Mouse (Mus musculus): Measurements from ENCODE around the gene Itpr3. TPM values are rescaled to one million over a fixed set of nuclear protein-coding genes. Genes with fewer than 3 reads are reported as not detected.

Itpr3 gene
- polyA plus RNA-seq, 1 experiment from 2014 or later: 4.8 TPM

- Histone ChIP-seq H3K27ac (peak overlapping the region; percentile 53), H3K36me3 (no peaks in the 10 kb centered on the region), H3K4me3 (no peak overlapping the region), H3K9me3 (replicated peaks) (no peaks in the 10 kb centered on the region), H3K4me1 (peaks cover 31% of the 10 kb centered on the region), H3K27me3 (ENCODE audit: low read depth, poor library complexity, severe bottlenecking) (peaks cover 9% of the 10 kb centered on the region)
- no peak for DNase-seq (ENCODE audit: low spot score)
- WGBS: 61% methylated on average over 6 of the region's 6 CpGs
These were observed 6.6 kb downstream of the Itpr3 start for GRCm38 (mm10) chr17:27063717-27064116.

GRCm38 (mm10) chr17:27064195-27064594 is 7.1 kb downstream of the Itpr3 start:
- DNase-seq (ENCODE audit: low spot score): no peak
- no peaks in the 10 kb centered on the region for H3K9me3 ChIP-seq (replicated peaks)
- peaks cover 28% of the 10 kb centered on the region for H3K4me1 ChIP-seq
- 69% methylated on average over 2 of the region's 2 CpGs for WGBS
- no peaks in the 10 kb centered on the region for H3K36me3 ChIP-seq
- H3K27ac ChIP-seq: peak overlapping the region; percentile 53
- H3K27me3 ChIP-seq (ENCODE audit: low read depth, poor library complexity, severe bottlenecking): peaks cover 4% of the 10 kb centered on the region
- H3K4me3 ChIP-seq: no peak overlapping the region

- 84% methylated on average over 7 of the region's 7 CpGs for WGBS
- Histone ChIP-seq H3K9me3 (replicated peaks) (no peaks in the 10 kb centered on the region), H3K4me1 (peaks cover 25% of the 10 kb centered on the region), H3K27me3 (ENCODE audit: low read depth, poor library complexity, severe bottlenecking) (no peaks in the 10 kb centered on the region), H3K27ac (0 out of 2 replicates have a peak overlapping the region, but pooled peaks have one; percentile 22), H3K4me3 (no peak overlapping the region), H3K36me3 (no peaks in the 10 kb centered on the region)
- DNase-seq (ENCODE audit: low spot score): no peak
These were observed 9.0 kb downstream of the Itpr3 start for GRCm38 (mm10) chr17:27066065-27066464.

GRCm38 (mm10) chr17:27069071-27069470 is 12.0 kb downstream of the Itpr3 start:
- H3K9me3 ChIP-seq (replicated peaks): no peaks in the 10 kb centered on the region

GRCm38 (mm10) chr17:27070913-27071312 is 13.8 kb downstream of the Itpr3 start:
- no peaks in the 10 kb centered on the region for H3K27me3 ChIP-seq (ENCODE audit: low read depth, poor library complexity, severe bottlenecking)
- 91% methylated on average over 7 of the region's 7 CpGs for WGBS
- H3K4me3 ChIP-seq: no peak overlapping the region
- H3K4me1 ChIP-seq: peaks cover 22% of the 10 kb centered on the region
- no peaks in the 10 kb centered on the region for H3K36me3 ChIP-seq
- H3K9me3 ChIP-seq (replicated peaks): no peaks in the 10 kb centered on the region
- no peak overlapping the region for H3K27ac ChIP-seq
- DNase-seq (ENCODE audit: low spot score): no peak

More at GRCm38 (mm10) chr17:27069071-27069470, 12.0 kb downstream of the Itpr3 start:
- H3K36me3 ChIP-seq: no peaks in the 10 kb centered on the region
- H3K4me3 ChIP-seq: no peak overlapping the region; the same call in 1 of the 2 replicates
- no peak for DNase-seq (ENCODE audit: low spot score)
- 82% methylated on average over 5 of the region's 5 CpGs for WGBS
- no peaks in the 10 kb centered on the region for H3K27me3 ChIP-seq (ENCODE audit: low read depth, poor library complexity, severe bottlenecking)
- H3K4me1 ChIP-seq: peaks cover 18% of the 10 kb centered on the region
- peak overlapping the region; percentile 56 for H3K27ac ChIP-seq

GRCm38 (mm10) chr17:27071630-27072029 is 14.5 kb downstream of the Itpr3 start:
- Histone ChIP-seq H3K9me3 (replicated peaks) (no peaks in the 10 kb centered on the region), H3K4me1 (peaks cover 22% of the 10 kb centered on the region), H3K36me3 (no peaks in the 10 kb centered on the region), H3K27me3 (ENCODE audit: low read depth, poor library complexity, severe bottlenecking) (no peaks in the 10 kb centered on the region), H3K4me3 (no peak overlapping the region), H3K27ac (no peak overlapping the region)
- WGBS: 45% methylated on average over 6 of the region's 6 CpGs
- DNase-seq (ENCODE audit: low spot score): peak; percentile 66

GRCm38 (mm10) chr17:27072363-27072762 is 15.3 kb downstream of the Itpr3 start:
- no peak for DNase-seq (ENCODE audit: low spot score)
- Histone ChIP-seq H3K36me3 (peaks cover 7% of the 10 kb centered on the region), H3K4me3 (no peak overlapping the region), H3K27me3 (ENCODE audit: low read depth, poor library complexity, severe bottlenecking) (no peaks in the 10 kb centered on the region), H3K27ac (no peak overlapping the region), H3K9me3 (replicated peaks) (no peaks in the 10 kb centered on the region), H3K4me1 (peaks cover 22% of the 10 kb centered on the region)
- WGBS: 92% methylated on average over 8 of the region's 8 CpGs

- H3K27ac ChIP-seq: no peak overlapping the region
- H3K27me3 ChIP-seq (ENCODE audit: low read depth, poor library complexity, severe bottlenecking): no peaks in the 10 kb centered on the region
- 93% methylated on average over 5 of the region's 5 CpGs for WGBS
- H3K9me3 ChIP-seq (replicated peaks): peaks cover 3% of the 10 kb centered on the region; the same call in 1 of the 2 replicates
- no peak for DNase-seq (ENCODE audit: low spot score)
- peaks cover 22% of the 10 kb centered on the region for H3K4me1 ChIP-seq
- peaks cover 13% of the 10 kb centered on the region for H3K36me3 ChIP-seq
- H3K4me3 ChIP-seq: no peak overlapping the region
These were observed 16.0 kb downstream of the Itpr3 start for GRCm38 (mm10) chr17:27073126-27073525.

- H3K27ac ChIP-seq: peak overlapping the region; percentile 32; the same call in 1 of the 2 replicates
- DNase-seq (ENCODE audit: low spot score): no peak
- no peak overlapping the region for H3K4me3 ChIP-seq
- H3K27me3 ChIP-seq (ENCODE audit: low read depth, poor library complexity, severe bottlenecking): no peaks in the 10 kb centered on the region
- peaks cover 22% of the 10 kb centered on the region for H3K4me1 ChIP-seq
- H3K9me3 ChIP-seq (replicated peaks): peaks cover 3% of the 10 kb centered on the region; the same call in 1 of the 2 replicates
- peaks cover 13% of the 10 kb centered on the region for H3K36me3 ChIP-seq
- 79% methylated on average over 9 of the region's 9 CpGs for WGBS
These were observed 16.7 kb downstream of the Itpr3 start for GRCm38 (mm10) chr17:27073778-27074177.

- Histone ChIP-seq H3K36me3 (peaks cover 13% of the 10 kb centered on the region), H3K27ac (peak overlapping the region; percentile 32; the same call in 1 of the 2 replicates), H3K27me3 (ENCODE audit: low read depth, poor library complexity, severe bottlenecking) (no peaks in the 10 kb centered on the region), H3K9me3 (replicated peaks) (peaks cover 3% of the 10 kb centered on the region; the same call in 1 of the 2 replicates), H3K4me3 (no peak overlapping the region), H3K4me1 (peaks cover 20% of the 10 kb centered on the region)
- DNase-seq (ENCODE audit: low spot score): no peak
- WGBS: 73% methylated on average over 6 of the region's 6 CpGs
These were observed 17.1 kb downstream of the Itpr3 start for GRCm38 (mm10) chr17:27074236-27074635.

- peaks cover 13% of the 10 kb centered on the region for H3K36me3 ChIP-seq
- H3K27ac ChIP-seq: no peak overlapping the region
- H3K4me1 ChIP-seq: peaks cover 18% of the 10 kb centered on the region
- H3K27me3 ChIP-seq (ENCODE audit: low read depth, poor library complexity, severe bottlenecking): no peaks in the 10 kb centered on the region
- DNase-seq (ENCODE audit: low spot score): no peak
- no peak overlapping the region for H3K4me3 ChIP-seq
- 84% methylated on average over 17 of the region's 17 CpGs for WGBS
- peaks cover 3% of the 10 kb centered on the region; the same call in 1 of the 2 replicates for H3K9me3 ChIP-seq (replicated peaks)
These were observed 18.0 kb downstream of the Itpr3 start for GRCm38 (mm10) chr17:27074849-27075745.

- peaks cover 13% of the 10 kb centered on the region for H3K36me3 ChIP-seq
- H3K27me3 ChIP-seq (ENCODE audit: low read depth, poor library complexity, severe bottlenecking): no peaks in the 10 kb centered on the region
- H3K4me1 ChIP-seq: peaks cover 35% of the 10 kb centered on the region
- DNase-seq (ENCODE audit: low spot score): no peak
- peaks cover 3% of the 10 kb centered on the region; the same call in 1 of the 2 replicates for H3K9me3 ChIP-seq (replicated peaks)
- no peak overlapping the region for H3K27ac ChIP-seq
- WGBS: 96% methylated on average over 7 of the region's 7 CpGs
- H3K4me3 ChIP-seq: no peak overlapping the region
These were observed 20.0 kb downstream of the Itpr3 start for GRCm38 (mm10) chr17:27077133-27077532.

- Histone ChIP-seq H3K36me3 (peaks cover 13% of the 10 kb centered on the region), H3K4me1 (peaks cover 35% of the 10 kb centered on the region), H3K9me3 (replicated peaks) (peaks cover 3% of the 10 kb centered on the region; the same call in 1 of the 2 replicates), H3K27me3 (ENCODE audit: low read depth, poor library complexity, severe bottlenecking) (no peaks in the 10 kb centered on the region), H3K27ac (no peak overlapping the region), H3K4me3 (no peak overlapping the region)
- 79% methylated on average over 6 of the region's 6 CpGs for WGBS
- DNase-seq (ENCODE audit: low spot score): no peak
These were observed 20.8 kb downstream of the Itpr3 start for GRCm38 (mm10) chr17:27077920-27078319.
